8 mouse cellular contexts compared by ENCODE assay signal in genomic region chr11:81152460-81153160, GRCm38 (mm10).
DNase-seq lines count a peak whose midpoint lies in the region; ATAC-seq and TF ChIP-seq lines count a peak whose summit lies in the region.

No protein-coding gene starts in this region.

- no peaks in the 10 kb centered on the region for H3K9me3 ChIP-seq in lung, embryonic 15.5 days
- no peaks in the 10 kb centered on the region for H3K9me3 ChIP-seq in liver, embryonic 15.5 days (replicated peaks)

- peak overlapping the region; percentile 29; the same call in 1 of the 2 replicates for H3K9ac ChIP-seq in lung, embryonic 15.5 days
- no peak overlapping the region for H3K9ac ChIP-seq in liver, embryonic 15.5 days

- no peak for TF ChIP-seq CTCF in lung, adult 2 months (IDR thresholded peaks at IDR 0.05; ENCODE audit: insufficient read depth, low read length)

- peak; percentile 60 for ATAC-seq in lung, embryonic 15.5 days (ENCODE audit: borderline replicate concordance, extremely low read depth, low FRiP score, low TSS enrichment)
- no peak for ATAC-seq in liver, embryonic 15.5 days (ENCODE audit: insufficient read depth)
- ATAC-seq in megakaryocyte-erythroid progenitor cell, adult 5-6 weeks (replicated peaks; ENCODE audit: low FRiP score, low TSS enrichment, poor library complexity, severe bottlenecking): no peak

- H3K4me3 ChIP-seq in lung, embryonic 15.5 days: peak overlapping the region; percentile 47
- no peak overlapping the region for H3K4me3 ChIP-seq in lung, adult 2 months (replicated peaks; ENCODE audit: extremely low read depth, low read depth, low read length)
- peak overlapping the region; percentile 21 for H3K4me3 ChIP-seq in liver, embryonic 15.5 days (replicated peaks)

- no peaks in the 10 kb centered on the region for H3K36me3 ChIP-seq in lung, embryonic 15.5 days
- H3K36me3 ChIP-seq in liver, embryonic 15.5 days (replicated peaks): no peaks in the 10 kb centered on the region

- peak overlapping the region; percentile 92 for H3K4me2 ChIP-seq in lung, embryonic 15.5 days
- H3K4me2 ChIP-seq in liver, embryonic 15.5 days: peak overlapping the region; percentile 51

- no peak for DNase-seq in lung, adult 2 months
- DNase-seq in cerebellum, postnatal 14 days: peak; percentile 88 to 91
- peak; percentile 58 to 68 for DNase-seq in frontal cortex, postnatal 25 days (ENCODE audit: low spot score in 2 of 2)
- peak; percentile 73 to 82 for DNase-seq in kidney, postnatal 4 days
- DNase-seq in right cerebral cortex, postnatal 4 days: peak; percentile 82

- peaks cover 73% of the 10 kb centered on the region for H3K27me3 ChIP-seq in lung, embryonic 15.5 days
- H3K27me3 ChIP-seq in liver, embryonic 15.5 days: peaks cover 64% of the 10 kb centered on the region

- no peak overlapping the region for H3K27ac ChIP-seq in lung, embryonic 15.5 days
- H3K27ac ChIP-seq in liver, embryonic 15.5 days (replicated peaks): no peak overlapping the region

- TF ChIP-seq POLR2A in lung, adult 2 months (IDR thresholded peaks at IDR 0.05; ENCODE audit: borderline replicate concordance, extremely low read depth, low read depth, low read length): no peak

- peaks cover 28% of the 10 kb centered on the region for H3K4me1 ChIP-seq in lung, embryonic 15.5 days
- H3K4me1 ChIP-seq in lung, adult 2 months (ENCODE audit: control insufficient read depth, insufficient read depth, low read length): peaks cover 2% of the 10 kb centered on the region; the same call in 1 of the 2 replicates
- H3K4me1 ChIP-seq in liver, embryonic 15.5 days (replicated peaks): 0 out of 2 replicates have a peak, but pooled peaks cover 7% of the 10 kb centered on the region

- 1% methylated on average over 48 of the region's 55 CpGs for WGBS in lung, embryonic 15.5 days
- WGBS in lung, adult 2 months: 1% methylated on average over 55 of the region's 55 CpGs
- WGBS in liver, embryonic 15.5 days (ENCODE audit: insufficient replicate concordance): 2% methylated on average over 54 of the region's 55 CpGs
